Mouse (Mus musculus): ENCODE measurements around the gene Ak5. TPM values are rescaled to one million over a fixed set of nuclear protein-coding genes. Genes with fewer than 3 reads are reported as not detected.

Ak5 gene
- total RNA-seq, 4 experiments from 2014 or later, result 0.11 to 0.25 TPM; not detected in 2

- no peak for DNase-seq (ENCODE audit: low spot score)
Measured at GRCm38 (mm10) chr3:152519556-152519955, 148.6 kb downstream of the Ak5 start.

DNA sequence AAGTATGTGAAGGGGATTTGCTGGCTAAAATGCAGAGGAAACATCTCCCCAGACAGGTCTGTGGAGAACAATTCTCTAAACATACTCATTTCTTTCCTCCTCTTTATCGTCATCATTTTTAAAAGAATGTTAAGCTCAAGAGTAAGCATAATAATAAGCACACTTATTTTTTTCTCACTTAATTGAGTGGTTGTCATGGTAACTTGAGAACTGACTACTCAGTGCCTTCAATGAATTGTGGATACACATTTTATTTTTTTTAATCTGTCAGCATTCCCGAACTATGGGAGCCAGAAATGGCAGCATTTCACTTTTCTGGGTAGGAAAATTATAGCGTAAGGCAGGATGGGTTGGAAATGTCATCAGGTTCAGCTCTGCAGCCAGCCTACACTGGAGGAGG, 151.6 kb downstream of the Ak5 start:
- DNase-seq (ENCODE audit: low spot score), result no peak

GRCm38 (mm10) chr3:152515959-152516358, 152.2 kb downstream of the Ak5 start:
- DNase-seq (ENCODE audit: low spot score), result no peak

DNA sequence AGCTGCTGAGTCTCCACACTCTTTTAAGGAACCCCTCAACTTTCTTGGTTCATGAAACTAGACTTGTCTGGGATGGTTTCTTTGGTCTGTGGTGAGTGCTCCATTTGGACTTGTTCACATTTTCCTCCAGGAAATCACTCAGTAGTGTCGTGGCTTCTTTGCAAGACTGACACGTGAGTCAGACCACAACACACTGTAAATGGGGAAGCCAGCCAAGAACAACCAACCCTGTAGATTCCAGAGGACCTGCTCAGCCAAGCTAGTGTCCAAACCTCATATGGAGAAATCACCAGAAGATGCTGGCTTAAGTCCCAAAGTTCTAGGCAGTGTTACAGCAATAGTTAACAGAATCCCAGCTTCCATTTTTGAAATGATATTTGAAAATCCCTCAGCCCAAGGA, 155.6 kb downstream of the Ak5 start:
- no peak for DNase-seq (ENCODE audit: low spot score)

DNA sequence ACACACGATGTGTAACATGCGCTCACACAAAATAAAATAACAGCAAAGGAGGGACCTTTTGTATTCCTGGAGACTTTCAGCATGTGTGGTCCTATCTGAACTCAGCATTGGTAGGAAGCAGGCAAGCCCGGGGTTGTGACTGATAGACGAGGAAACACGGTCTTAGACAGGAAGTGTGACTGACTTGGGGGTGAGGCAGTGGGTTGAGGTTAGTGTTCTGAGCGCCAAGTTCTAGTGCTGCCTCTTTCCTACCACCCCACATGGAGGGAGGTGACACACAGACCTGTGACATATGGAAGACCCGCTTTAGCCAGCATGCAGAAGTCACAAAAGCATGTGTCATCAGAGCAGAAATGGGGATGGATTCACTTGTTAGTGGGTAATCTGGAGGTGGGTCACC, 158.9 kb downstream of the Ak5 start:
- DNase-seq (ENCODE audit: low spot score), result no peak

DNA sequence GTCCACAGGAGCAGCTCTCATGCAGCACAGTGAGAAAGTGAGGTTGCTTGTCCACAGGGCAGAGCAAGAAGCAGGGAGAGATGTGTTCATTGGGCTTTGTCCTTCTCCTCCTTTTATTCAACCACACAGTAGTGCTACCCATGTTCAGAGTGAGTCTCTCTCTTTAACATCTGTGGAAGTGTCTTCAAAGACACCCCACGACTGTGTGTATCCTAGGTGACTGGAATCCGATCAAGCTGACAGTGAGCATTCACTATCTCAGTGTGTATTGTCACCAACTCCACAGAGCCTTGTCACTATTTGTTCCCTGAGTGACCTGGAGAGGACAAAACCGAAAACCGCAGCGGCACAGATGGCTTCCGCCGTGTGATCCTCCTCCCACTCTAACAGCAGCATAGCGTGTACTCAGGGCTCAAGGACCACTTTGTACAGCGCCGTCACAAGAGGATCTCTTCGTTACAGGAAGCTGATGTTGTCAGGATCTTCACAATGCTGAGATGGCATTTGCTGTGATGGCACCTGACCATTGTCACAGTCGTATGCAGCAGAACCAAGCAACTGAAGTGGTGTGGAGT, 159.7 kb downstream of the Ak5 start:
- DNase-seq (ENCODE audit: low spot score), result no peak

DNA sequence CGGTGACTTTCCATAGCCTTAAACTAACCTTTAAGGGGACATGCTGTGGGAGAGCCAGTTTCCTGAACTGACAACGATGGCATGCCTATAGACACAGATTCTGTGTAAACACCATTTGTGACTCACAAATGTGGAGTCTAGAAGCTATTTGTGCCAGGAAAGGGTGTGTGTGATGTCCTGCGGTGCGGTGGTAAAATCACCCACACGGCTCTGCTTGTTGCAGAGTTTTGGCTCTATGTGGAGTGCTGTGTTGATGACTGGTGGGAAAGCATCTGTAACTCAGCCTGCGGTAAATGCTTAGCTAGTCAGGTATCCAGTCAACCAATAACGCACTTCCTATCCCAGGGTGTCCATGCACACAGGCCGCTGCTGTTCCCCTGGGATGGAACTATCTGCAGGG, 160.3 kb downstream of the Ak5 start:
- no peak for DNase-seq (ENCODE audit: low spot score)

DNA sequence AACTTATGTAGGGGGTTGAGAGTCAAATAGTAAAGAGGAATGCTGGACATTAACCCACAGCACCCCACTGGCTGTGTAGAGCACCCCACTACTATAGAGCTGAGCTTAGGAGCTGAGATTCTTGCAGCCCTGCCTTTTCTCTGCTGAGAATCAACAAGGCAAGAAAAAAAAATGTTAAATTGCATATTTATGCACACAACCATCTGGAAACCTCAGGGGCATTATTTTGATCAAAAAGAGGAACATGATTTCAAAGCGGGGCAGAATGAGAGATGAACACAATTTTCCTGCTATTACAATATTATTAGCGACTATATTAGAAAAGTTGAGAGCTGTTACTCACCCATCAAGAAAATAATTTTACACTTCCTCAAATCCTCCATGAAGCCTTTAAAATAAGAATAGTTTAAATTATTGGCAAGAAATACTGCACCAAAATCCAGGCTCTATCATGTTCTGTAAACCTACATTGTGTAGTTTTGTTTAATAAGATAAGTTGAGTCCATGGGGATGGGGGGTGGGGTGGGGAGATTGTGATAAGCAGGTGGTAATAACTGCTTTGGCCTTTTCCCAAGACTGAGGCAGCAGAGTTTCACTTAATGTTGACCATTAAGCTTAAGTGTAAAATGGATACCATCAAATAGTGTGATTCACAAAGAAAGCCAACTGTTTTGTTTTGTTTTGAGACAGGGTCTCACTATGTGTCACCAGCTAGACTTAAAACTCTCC, 169.0 kb downstream of the Ak5 start:
- no peak for DNase-seq (ENCODE audit: low spot score)

DNA sequence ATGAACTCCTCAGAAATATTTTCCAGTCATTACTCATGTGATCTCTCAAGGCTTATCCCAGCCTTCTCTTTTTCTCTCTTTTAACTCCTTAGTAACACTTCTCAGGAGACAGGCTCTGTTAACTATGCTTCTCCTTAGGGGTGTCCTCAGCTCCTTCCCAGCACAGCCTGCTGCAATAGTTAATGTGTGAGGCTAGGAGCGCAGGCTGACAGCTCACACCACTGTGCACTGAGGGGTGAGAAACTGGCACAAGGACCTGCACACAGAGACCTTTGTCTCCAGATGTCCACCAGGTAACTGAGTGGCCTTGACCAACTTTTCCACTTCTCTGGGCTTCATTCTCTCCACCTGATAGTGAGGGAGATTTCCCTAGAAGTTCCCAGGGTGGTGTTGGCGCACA, 170.3 kb downstream of the Ak5 start:
- DNase-seq (ENCODE audit: low spot score), result no peak

- no peak for DNase-seq (ENCODE audit: low spot score)
Measured at GRCm38 (mm10) chr3:152497084-152497483, 171.1 kb downstream of the Ak5 start.

GRCm38 (mm10) chr3:152495415-152495898, 172.7 kb downstream of the Ak5 start:
- DNase-seq (ENCODE audit: low spot score), result no peak

GRCm38 (mm10) chr3:152494667-152495360, 173.3 kb downstream of the Ak5 start:
- no peak for DNase-seq (ENCODE audit: low spot score)

GRCm38 (mm10) chr3:152493813-152494212, 174.3 kb downstream of the Ak5 start:
- no peak for DNase-seq (ENCODE audit: low spot score)

DNA sequence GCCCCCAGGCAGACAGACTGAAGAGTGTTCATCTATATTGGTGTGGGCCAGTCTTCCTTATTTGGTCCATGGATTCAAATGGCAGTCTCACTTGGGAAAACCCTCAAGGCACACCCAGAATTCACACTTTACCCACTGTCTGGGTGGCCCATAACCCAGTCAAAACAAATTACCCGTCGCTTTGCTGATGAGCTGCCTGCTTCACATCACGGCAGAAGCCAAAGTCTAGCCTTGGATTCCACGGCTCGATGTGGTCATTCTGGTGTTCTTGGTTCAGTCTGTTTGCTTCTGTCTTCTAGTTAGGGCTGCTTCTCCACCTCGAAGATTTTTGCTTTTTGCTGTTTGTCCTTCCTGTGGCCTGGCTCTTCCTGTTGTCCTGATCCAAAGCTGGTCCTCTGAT, 175.9 kb downstream of the Ak5 start:
- no peak for DNase-seq (ENCODE audit: low spot score)

- DNase-seq (ENCODE audit: low spot score), result no peak
Measured at GRCm38 (mm10) chr3:152490423-152490822, 177.7 kb downstream of the Ak5 start.

- DNase-seq (ENCODE audit: low spot score), result no peak
Measured at GRCm38 (mm10) chr3:152488964-152489363, 179.2 kb downstream of the Ak5 start.

DNA sequence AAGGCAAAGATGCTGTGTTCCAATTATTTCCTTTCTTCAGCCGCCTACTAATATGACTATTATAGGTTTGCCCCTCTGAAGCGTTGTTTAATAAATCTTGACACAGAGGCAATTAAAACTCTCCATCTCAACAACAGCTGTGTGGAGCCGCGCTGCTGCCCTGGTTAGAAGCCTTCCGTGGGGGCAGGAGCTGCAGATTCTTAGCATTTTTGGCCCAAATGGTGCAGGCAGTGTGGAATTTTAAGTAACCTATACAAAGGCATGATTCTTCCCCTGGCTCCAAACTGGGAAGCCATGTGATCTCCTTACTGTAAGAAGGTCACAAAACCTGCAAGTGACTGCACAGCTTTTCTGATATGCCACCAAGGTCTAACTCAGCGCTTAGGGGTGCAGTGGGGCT, 184.0 kb downstream of the Ak5 start:
- no peak for DNase-seq (ENCODE audit: low spot score)

GRCm38 (mm10) chr3:152483800-152484199, 184.4 kb downstream of the Ak5 start:
- DNase-seq (ENCODE audit: low spot score), result no peak

DNA sequence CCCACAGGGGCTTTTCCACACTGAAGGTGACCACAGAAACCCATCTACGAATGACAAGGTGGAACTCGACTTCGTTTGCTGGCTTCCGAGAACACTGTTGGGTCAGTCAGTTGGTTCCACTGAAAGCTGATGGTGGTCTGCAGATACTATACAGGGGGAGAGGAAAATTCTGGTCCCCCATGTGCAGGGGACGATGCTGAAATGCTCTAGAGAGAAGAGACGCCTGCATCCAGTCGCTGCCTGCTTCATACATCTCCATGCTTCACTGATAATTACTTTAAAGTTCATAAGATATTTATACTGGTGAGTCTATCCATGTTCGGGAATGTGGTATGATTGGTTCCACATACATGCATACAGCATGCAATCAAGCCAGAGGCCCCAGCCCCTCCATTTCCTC, 186.0 kb downstream of the Ak5 start:
- no peak for DNase-seq (ENCODE audit: low spot score)

- DNase-seq (ENCODE audit: low spot score), result no peak
Measured at GRCm38 (mm10) chr3:152480336-152480735, 187.8 kb downstream of the Ak5 start.

- DNase-seq (ENCODE audit: low spot score), result peak; percentile 36
Measured at GRCm38 (mm10) chr3:152478599-152479435, 189.3 kb downstream of the Ak5 start.
